Mouse (Mus musculus) cerebellum, postnatal 25 days (tissue): ENCODE results near the gene Gm14406.
"Not testable (repeated sequence)": the region's sequence is repeated elsewhere in the genome, so short reads cannot be mapped to it uniquely, and the experiment has no call there.

Experiments
- DNase-seq, 2 experiments: peaks; one replicate each; pipeline ENCODE4 v3.0.0; 2021; ENCODE audit warnings: mixed read lengths in 2 of 2

Gm14406 gene

GRCm38 (mm10) chr2:177577998-177578397 lies at the start of gene Gm14406:
Gene Gm14406, minus strand, starts transcription at chr2:177578210.
- DNase-seq = not testable (repeated sequence)

- DNase-seq = not testable (repeated sequence)
These were observed 2.9 kb downstream of the Gm14406 start for GRCm38 (mm10) chr2:177575141-177575540.

GRCm38 (mm10) chr2:177559365-177559764 lies 18.6 kb downstream of the Gm14406 start:
- DNase-seq = not testable (repeated sequence)

GRCm38 (mm10) chr2:177555261-177555660 lies 22.7 kb downstream of the Gm14406 start:
- peak in 1 of 2 experiments; percentile 11 for DNase-seq

- DNase-seq = not testable (repeated sequence)
These were observed 40.3 kb downstream of the Gm14406 start for GRCm38 (mm10) chr2:177537717-177538116.

- not testable (repeated sequence) for DNase-seq
These were observed 40.9 kb downstream of the Gm14406 start for GRCm38 (mm10) chr2:177537141-177537540.

- DNase-seq = no peak
These were observed 42.1 kb downstream of the Gm14406 start for GRCm38 (mm10) chr2:177535876-177536275.

GRCm38 (mm10) chr2:177524171-177524570 lies 53.8 kb downstream of the Gm14406 start:
- DNase-seq = not testable (repeated sequence)

- not testable (repeated sequence) for DNase-seq
These were observed 54.3 kb downstream of the Gm14406 start for GRCm38 (mm10) chr2:177523674-177524073.

GRCm38 (mm10) chr2:177523061-177523460 lies 54.9 kb downstream of the Gm14406 start:
- no peak for DNase-seq

GRCm38 (mm10) chr2:177520035-177520434 lies 58.0 kb downstream of the Gm14406 start:
- DNase-seq = no peak
